Mouse (Mus musculus) midbrain, embryonic 10.5 days (tissue): Measurements from ENCODE around the gene Gm28374. TPM values are rescaled to one million over a fixed set of nuclear protein-coding genes. Genes with fewer than 3 reads are reported as not detected.
A peak's percentile ranks its signal among the peaks of the same experiment; 100 is the strongest.

Experiments used
- DNase-seq: peaks from one replicate; pipeline ENCODE4 v3.0.0-alpha.2; 2017; ENCODE audit warnings: low spot score
- H3K27ac ChIP-seq: fragments of 300-500 bp; sonication (generic); replicated peaks from 2 replicates; pipeline ENCODE4 v1.5.1; 2016; ENCODE audit warnings: mild to moderate bottlenecking
- H3K27me3 ChIP-seq: fragments of 300-500 bp; sonication (generic); 2 replicates; pipeline ENCODE4 v1.6.1; 2016; ENCODE audit warnings: low read depth, mild to moderate bottlenecking; ENCODE audit not compliant: poor library complexity, severe bottlenecking
- H3K36me3 ChIP-seq: fragments of 300-500 bp; sonication (generic); 2 replicates; pipeline ENCODE4 v1.6.1; 2016; ENCODE audit warnings: mild to moderate bottlenecking, moderate library complexity
- H3K4me1 ChIP-seq: fragments of 300-500 bp; sonication (generic); 2 replicates; pipeline ENCODE4 v1.6.1; 2016
- H3K4me3 ChIP-seq: fragments of 300-500 bp; sonication (generic); 2 replicates; pipeline ENCODE4 v1.5.1; 2016; ENCODE audit warnings: mild to moderate bottlenecking, moderate library complexity
- H3K9me3 ChIP-seq: fragments of 300-500 bp; sonication (generic); replicated peaks from 2 replicates; pipeline ENCODE4 v1.6.1; 2016; ENCODE audit warnings: mild to moderate bottlenecking
- WGBS: fragments of 180-500 bp; shearing (Covaris S2); methylation state at CpG from one replicate; pipeline ENCODE4 v1.1.7; 2016; 5-methylcytosine and 5-hydroxymethylcytosine counted together
- polyA plus RNA-seq: library from polyadenylated mRNA; unstranded; fragments of >200 nt; fragmentation: Nextera tagmentation; extraction: Ambion mirVana; gene quantifications from 2 replicates; pipeline ENCODE4 v1.2.1, GENCODE M21; 2016

The Gm28374 gene
- polyA plus RNA-seq, 1 experiment from 2014 or later, result 2.4 TPM

DNA sequence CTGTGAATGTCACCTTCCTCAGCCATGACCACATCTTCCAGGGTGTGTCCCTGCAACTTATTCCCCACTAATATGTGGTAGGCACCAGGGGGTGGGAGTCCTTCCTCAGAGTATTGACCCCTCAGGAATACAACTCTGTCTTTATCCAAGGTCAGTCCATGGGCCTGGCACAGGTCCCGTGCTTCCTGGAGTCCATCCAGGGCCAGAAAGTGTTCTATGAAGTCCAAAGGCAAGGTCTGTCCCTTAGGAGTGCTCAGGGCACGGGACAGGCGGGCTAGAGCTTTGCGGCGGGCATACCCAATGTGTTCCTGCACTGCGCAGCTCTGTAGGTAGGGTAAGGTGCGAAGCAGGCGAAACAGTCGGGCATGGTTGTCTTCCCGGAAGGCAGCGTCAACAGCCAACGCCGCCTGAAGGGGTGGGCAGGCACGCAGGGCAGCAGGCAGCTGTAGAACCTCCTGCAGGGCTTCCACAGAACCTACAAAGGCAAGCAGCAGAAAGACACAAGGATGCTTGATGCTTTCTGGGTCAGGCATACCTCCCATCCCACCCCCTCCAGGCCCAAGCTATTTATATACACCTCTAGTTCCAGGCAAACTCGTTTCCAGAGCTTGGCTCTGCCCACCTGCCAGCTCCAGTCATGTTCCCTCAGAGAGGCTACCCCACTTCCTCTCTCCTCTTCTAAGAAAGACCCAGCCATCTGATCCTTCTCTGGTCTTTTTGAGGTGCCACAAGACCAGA, 34.2 kb upstream of the Gm28374 start:
- peak overlapping the region; percentile 72 for H3K4me3 ChIP-seq
- H3K27me3 ChIP-seq, result no peaks in the 10 kb centered on the region
- H3K9me3 ChIP-seq, result no peaks in the 10 kb centered on the region
- WGBS, result 94% methylated on average over 15 of the region's 15 CpGs
- DNase-seq, result no peak
- peaks cover 53% of the 10 kb centered on the region for H3K36me3 ChIP-seq
- peaks cover 29% of the 10 kb centered on the region for H3K4me1 ChIP-seq
- no peak overlapping the region for H3K27ac ChIP-seq

DNA sequence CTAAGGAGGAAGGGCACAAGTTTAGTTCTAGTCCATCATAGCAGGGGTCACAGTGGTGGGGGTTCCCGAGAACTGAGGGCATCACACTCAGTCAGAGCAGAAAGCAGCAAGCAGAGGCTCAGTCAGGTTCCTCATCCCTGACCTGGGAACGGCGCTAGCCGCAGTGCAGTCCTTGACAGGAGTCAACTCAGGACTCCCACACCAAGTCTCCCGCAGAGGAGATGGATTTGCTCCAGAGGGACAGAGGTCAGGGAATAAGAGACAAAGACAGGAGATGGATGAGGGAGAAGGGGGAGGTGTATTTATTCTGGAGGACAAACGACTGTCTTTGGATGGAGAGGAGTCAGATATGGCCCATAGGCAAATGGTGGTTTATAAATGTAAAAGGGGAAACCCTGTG, 31.1 kb upstream of the Gm28374 start:
- no peak overlapping the region for H3K4me3 ChIP-seq
- WGBS, result 77% methylated on average over 6 of the region's 6 CpGs

DNA sequence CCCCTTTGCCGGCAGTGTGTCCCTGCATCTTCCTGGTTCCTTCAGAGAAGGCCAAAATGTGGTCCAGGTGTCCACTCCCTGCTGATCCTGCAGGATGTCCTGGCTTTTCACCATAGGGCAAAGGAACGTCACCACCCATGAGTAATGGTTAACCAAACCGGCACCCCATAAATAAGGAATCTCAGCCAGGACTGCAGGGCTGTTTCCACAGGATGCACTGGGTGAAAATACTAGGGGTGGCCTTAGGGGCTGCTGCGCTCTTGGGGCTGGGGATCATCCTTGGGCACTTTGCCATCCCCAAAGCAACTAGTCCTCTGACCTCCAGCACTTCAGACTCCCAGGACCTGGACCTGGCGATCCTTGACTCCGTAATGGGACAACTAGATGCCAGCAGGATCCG, 23.5 kb upstream of the Gm28374 start, which contains the start of gene Naaladl1:
Gene Naaladl1 (plus strand): TSS at position 197 of the 400 bp plus-strand sequence.
- Histone ChIP-seq H3K9me3 (no peaks in the 10 kb centered on the region), H3K4me1 (no peaks in the 10 kb centered on the region), H3K4me3 (no peak within 1 kb of the TSS), H3K27ac (no peak within 1 kb of the TSS), H3K36me3 (0 out of 2 replicates have a peak, but pooled peaks cover 8% of the 10 kb centered on the region), H3K27me3 (no peaks in the 10 kb centered on the region)
- no peak for DNase-seq
- WGBS, result 86% methylated on average over 7 of the region's 7 CpGs

More for the DNA sequence above, 31.1 kb upstream of the Gm28374 start:
- Histone ChIP-seq H3K27ac (no peak overlapping the region), H3K9me3 (no peaks in the 10 kb centered on the region), H3K4me1 (peaks cover 17% of the 10 kb centered on the region), H3K27me3 (no peaks in the 10 kb centered on the region), H3K36me3 (peaks cover 57% of the 10 kb centered on the region)
- DNase-seq, result no peak

DNA sequence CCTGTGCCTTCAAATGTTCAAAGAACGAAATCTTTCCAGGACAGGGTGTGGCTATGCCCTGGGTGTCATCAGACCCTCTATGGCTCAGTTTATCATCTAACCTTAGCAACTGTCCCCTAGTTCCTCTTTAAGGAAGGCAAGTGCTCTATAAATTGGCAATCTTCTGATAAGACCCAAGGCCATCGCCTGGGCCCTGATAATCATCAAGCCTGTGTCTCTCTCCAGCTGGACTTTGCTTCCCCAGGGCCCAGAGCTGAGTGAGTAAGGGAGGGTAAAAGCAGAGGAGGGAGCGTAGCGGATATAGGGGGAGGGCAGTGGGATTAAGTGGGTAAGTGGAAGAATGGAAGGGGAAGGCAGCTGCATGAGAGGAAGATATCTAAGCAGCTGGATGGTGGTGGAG, 22.4 kb upstream of the Gm28374 start:
- Histone ChIP-seq H3K4me3 (no peak overlapping the region), H3K27ac (no peak overlapping the region), H3K9me3 (no peaks in the 10 kb centered on the region), H3K27me3 (no peaks in the 10 kb centered on the region), H3K36me3 (peaks cover 18% of the 10 kb centered on the region), H3K4me1 (no peaks in the 10 kb centered on the region)
- DNase-seq, result no peak
- 82% methylated on average over 4 of the region's 4 CpGs for WGBS

DNA sequence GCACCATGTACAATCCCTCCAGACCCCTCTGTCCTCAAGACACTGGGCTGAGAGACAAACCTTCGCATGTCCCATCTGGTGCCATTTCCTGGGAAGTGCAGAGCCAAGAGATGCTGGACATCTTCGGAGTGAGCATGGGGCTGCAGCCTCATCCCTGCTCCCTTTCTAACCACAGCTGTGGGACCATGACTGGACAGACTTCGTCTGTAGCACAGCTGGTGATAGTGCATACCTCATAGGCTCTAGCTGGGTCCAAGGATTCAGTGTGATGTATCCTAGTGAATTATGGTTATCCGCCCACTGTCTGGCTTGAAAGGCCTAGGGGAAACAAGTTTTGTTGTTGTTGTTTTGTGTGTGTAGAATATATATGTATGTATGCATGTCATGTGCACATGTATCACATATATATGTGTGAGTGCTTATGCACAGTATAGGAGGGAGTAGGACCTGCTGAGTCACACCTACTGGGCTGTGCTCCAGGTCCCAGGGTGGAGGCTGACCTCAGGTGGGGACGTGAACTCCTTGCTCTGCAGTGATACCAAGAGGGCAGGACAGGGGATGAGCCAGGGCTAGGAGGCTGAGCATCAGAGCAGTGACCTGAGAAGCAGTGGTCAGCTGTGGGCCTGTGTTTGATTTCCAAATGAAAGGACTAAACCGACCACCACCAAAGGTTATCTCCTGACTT, 20.3 kb upstream of the Gm28374 start:
- DNase-seq, result no peak
- Histone ChIP-seq H3K36me3 (peaks cover 28% of the 10 kb centered on the region), H3K4me1 (no peaks in the 10 kb centered on the region), H3K9me3 (no peaks in the 10 kb centered on the region), H3K27ac (no peak overlapping the region), H3K4me3 (no peak overlapping the region), H3K27me3 (no peaks in the 10 kb centered on the region)
- WGBS, result 83% methylated on average over 6 of the region's 6 CpGs

DNA sequence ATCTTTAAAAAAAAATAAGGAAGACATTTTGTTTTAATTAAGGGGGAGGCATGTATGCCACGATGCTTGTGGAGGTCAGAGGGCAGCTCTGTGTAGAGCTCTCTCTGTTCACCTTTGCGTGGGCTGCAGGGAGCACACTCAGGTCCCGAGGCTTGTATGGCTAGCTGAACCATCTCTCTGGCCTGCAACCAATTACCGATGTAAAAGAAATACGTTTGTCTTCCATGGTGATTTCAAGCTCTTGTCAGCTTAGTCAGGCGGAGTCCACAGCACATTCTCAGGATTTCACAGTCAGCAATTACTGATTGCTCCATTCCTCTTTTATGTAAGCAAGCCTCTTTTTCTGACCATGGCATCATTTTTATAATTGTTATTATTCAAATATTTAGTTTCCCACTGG, 19.1 kb upstream of the Gm28374 start:
- WGBS, result 76% methylated on average over 6 of the region's 6 CpGs
- H3K9me3 ChIP-seq, result no peaks in the 10 kb centered on the region
- no peak overlapping the region for H3K27ac ChIP-seq
- no peak overlapping the region for H3K4me3 ChIP-seq
- DNase-seq, result no peak
- H3K36me3 ChIP-seq, result peaks cover 34% of the 10 kb centered on the region
- no peaks in the 10 kb centered on the region for H3K4me1 ChIP-seq
- no peaks in the 10 kb centered on the region for H3K27me3 ChIP-seq

DNA sequence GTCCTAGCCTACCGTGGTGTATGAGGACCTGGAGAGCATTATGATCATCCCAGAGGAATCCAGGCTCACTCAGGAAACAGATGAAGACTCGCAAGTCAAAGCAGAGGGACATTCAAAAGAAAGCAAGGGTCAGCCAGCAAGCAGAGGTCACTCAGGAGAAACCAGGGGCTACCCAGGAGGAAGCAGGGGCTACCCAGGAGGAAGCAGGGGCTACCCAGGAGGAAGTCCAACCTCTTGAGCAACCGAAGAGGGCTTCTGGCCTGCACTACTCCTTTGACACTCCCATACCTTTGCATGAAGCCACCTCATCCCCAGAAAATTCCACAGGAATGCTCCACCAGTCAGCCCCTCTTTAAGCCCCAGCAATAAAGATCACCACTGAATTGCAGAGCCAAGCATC, 15.8 kb upstream of the Gm28374 start:
- no peaks in the 10 kb centered on the region for H3K4me1 ChIP-seq
- WGBS, result 91% methylated on average over 3 of the region's 3 CpGs
- no peak overlapping the region for H3K4me3 ChIP-seq
- no peak for DNase-seq
- H3K27me3 ChIP-seq, result no peaks in the 10 kb centered on the region
- no peaks in the 10 kb centered on the region for H3K9me3 ChIP-seq
- H3K27ac ChIP-seq, result no peak overlapping the region
- peaks cover 68% of the 10 kb centered on the region for H3K36me3 ChIP-seq

DNA sequence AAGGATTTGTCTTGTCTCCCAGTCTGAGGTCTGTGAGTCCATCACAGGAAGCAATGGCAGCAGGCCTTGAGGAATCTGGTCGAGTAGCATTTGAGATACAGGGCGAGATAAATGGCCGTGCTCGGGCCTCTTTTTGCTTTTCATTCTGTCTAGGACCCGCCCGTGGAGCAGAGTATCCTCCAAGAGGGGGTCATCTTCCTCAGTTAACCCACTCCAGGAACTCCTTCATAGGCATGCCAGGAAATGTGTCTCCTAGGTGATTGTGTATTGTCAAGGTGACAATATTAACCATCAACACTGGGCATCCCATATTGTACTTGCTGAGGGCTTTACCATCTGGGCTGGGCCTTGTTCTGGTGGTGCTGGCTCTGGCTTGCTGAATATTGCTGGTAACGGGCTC, 12.1 kb upstream of the Gm28374 start, which contains the start of gene AC131692.1:
Gene AC131692.1 (plus strand): TSS at position 301 of the 400 bp plus-strand sequence.
- WGBS, result 94% methylated on average over 7 of the region's 7 CpGs
- H3K4me1 ChIP-seq, result no peaks in the 10 kb centered on the region
- peaks cover 92% of the 10 kb centered on the region for H3K36me3 ChIP-seq
- no peak for DNase-seq
- H3K9me3 ChIP-seq, result no peaks in the 10 kb centered on the region
- no peak within 1 kb of the TSS for H3K4me3 ChIP-seq
- H3K27ac ChIP-seq, result no peak within 1 kb of the TSS
- H3K27me3 ChIP-seq, result no peaks in the 10 kb centered on the region

DNA sequence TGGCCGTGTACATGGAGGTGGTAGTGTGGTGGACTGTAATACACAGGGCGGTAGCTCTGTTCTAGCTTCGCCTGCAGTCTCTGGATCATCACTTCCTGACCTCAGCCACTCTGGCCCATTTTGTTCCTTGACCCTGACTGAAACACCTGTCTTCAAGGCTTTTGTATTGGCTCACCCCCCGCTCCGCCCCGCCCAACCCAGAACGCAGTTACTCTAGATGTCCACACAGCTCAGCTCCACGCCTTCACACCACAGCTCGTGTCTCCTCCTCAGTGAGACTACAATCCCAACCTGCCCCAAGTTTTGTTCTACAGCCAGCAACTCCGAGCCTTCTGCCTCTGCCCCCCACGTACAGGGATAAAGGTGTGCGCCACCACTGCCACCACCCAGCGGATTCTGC, 6.8 kb upstream of the Gm28374 start:
- no peak overlapping the region for H3K27ac ChIP-seq
- no peaks in the 10 kb centered on the region for H3K9me3 ChIP-seq
- WGBS, result 95% methylated on average over 13 of the region's 13 CpGs
- peaks cover 16% of the 10 kb centered on the region for H3K4me1 ChIP-seq
- no peak for DNase-seq
- peaks cover 78% of the 10 kb centered on the region for H3K36me3 ChIP-seq
- H3K4me3 ChIP-seq, result no peak overlapping the region
- H3K27me3 ChIP-seq, result no peaks in the 10 kb centered on the region

DNA sequence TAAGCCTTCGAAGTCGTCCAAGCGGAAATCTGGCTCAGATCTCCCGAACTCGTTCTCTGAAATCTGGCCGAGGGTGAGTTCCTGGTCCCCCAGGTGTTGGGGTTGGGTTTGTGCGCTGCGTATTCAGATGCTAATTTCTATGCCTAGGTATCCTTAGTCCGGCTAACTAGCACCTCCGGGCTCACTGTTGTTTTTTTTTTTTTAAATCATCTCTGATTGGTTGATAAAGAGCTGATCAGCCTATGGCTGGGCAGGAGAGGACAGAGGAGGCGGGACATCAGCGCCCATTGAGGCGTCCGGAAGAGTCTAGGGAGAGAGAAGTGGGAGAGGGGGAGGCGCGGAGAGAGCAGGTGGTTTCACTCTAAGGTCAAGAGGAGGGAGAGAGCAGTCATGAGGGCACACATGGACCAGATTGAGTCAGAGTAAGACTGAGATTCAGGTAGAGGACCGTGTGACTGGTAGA, 3.4 kb upstream of the Gm28374 start:
- Histone ChIP-seq H3K36me3 (peaks cover 68% of the 10 kb centered on the region), H3K4me3 (peak overlapping the region; percentile 87), H3K4me1 (peaks cover 22% of the 10 kb centered on the region), H3K9me3 (no peaks in the 10 kb centered on the region), H3K27me3 (no peaks in the 10 kb centered on the region), H3K27ac (peak overlapping the region; percentile 89)
- peak; percentile 71 for DNase-seq
- WGBS, result under 1% methylated on average over 17 of the region's 17 CpGs

DNA sequence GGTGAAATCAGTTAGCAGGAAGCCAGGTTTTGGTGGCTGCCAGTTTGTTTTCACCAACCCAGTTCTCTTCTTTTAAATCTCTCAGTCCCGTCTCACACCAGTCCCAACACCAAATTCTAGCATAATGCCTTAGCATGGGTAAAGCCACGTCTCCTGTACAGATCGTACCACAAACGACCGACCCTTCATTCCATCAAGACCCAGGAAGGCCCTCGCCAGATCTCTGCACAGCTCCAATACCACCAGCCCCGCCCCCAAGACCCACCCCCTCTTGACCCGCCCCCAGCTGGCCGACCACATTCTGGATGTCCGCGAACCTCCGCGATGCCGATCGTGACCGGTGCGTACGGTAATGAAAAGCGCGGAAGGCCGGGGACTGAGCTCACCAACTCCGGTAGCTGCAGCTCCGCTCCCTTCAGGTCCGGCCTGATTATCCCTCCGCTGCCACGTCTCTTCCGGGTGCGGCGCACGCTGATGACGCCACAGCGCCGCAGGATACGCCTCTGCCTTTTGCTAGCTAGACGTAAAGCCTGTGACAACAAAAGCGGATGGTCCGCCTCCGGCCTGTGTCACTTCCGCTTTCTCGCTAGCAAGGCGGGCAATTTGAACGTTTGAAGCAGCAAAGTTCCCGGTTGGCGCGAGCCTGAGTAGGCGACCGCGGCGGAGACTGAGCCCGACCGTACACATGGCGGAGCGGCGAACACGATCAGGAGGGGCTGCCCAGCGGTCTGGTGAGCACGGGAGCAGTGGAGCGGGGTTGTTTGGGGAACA, 2.6 kb upstream of the Gm28374 start, which contains the start of the genes Zfpl1 and Cdca5:
Gene Zfpl1 (minus strand): TSS at position 479 of the 771 bp plus-strand sequence.
Gene Cdca5 (plus strand): TSS at position 506 of the 771 bp plus-strand sequence.
- peaks cover 22% of the 10 kb centered on the region for H3K4me1 ChIP-seq
- H3K9me3 ChIP-seq, result no peaks in the 10 kb centered on the region
- peaks cover 68% of the 10 kb centered on the region for H3K36me3 ChIP-seq
- peak within 1 kb of the TSS; percentile 89 for H3K27ac ChIP-seq
- DNase-seq, result peak; percentile 97
- peak within 1 kb of the TSS; percentile 87 for H3K4me3 ChIP-seq
- WGBS, result under 1% methylated on average over 58 of the region's 58 CpGs
- H3K27me3 ChIP-seq, result no peaks in the 10 kb centered on the region

DNA sequence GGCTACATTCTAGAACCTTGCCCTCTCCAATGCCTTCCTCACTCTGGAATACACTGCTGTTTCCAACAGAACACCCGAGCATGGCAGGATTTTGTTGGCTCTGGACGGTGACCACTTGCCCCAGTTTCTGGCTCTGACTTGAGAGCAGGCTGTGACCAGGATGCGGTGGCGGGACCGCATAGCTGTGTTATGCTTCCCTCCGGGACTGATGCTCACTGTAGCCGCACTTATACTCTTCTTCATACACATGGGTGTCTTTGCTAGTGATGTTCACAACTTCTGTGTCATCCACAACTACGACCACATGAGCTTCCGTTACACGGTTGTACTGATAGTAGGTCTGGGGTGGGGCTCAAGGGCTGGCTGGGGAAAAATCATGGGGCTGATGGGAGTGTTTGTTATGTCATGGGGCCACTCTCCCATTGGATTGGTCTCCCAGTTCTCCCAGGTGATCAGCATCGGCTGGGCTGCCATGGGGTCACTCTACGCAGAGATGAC, 2.0 kb downstream of the Gm28374 start, which contains the start of gene Tmem262:
Gene Tmem262 (plus strand): TSS at position 51 of the 498 bp plus-strand sequence.
- Histone ChIP-seq H3K4me1 (peaks cover 40% of the 10 kb centered on the region), H3K36me3 (peaks cover 41% of the 10 kb centered on the region), H3K4me3 (peak within 1 kb of the TSS; percentile 4; the same call in 1 of the 2 replicates), H3K27me3 (no peaks in the 10 kb centered on the region), H3K9me3 (no peaks in the 10 kb centered on the region), H3K27ac (no peak within 1 kb of the TSS)
- 92% methylated on average over 12 of the region's 12 CpGs for WGBS
- no peak for DNase-seq
